Mouse (Mus musculus): ENCODE measurements around the gene Eri2.
A peak's percentile ranks its signal among the peaks of the same experiment; 100 is the strongest.

DNA sequence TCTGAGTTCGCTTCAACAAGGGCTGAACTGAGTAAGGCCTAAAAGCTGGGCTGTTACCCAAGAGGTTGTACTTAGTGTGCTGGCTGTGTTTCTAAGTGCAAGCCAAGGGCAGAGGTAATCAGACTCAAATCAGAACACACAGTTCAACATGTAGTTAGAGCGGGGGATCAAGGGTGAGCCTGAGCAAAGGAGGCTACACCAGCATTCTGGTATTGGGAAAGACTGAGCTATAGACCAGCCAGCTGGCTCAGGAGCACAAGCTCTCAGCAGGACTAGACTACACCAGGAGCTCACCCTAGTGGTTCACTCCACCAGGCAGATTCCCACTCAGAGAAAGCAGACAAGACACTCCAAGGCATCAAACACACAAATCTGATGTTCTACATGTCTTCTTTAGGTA, 10.4 kb downstream of the Eri2 start:
- TF ChIP-seq CTCF (IDR thresholded peaks at IDR 0.05; ENCODE audit: control insufficient read depth, insufficient read depth, insufficient replicate concordance, low read depth, low read length) = 0 out of 2 replicates have a peak, but pooled peaks have one; percentile 23
- TF ChIP-seq POLR2A (IDR thresholded peaks at IDR 0.05; ENCODE audit: control insufficient read depth, low read depth, low read length) = no peak

Data from testis, adult 2 months (tissue).